Mouse (Mus musculus): ENCODE results near the gene Cd38.
"Not testable (repeated sequence)": the region's sequence is repeated elsewhere in the genome, so short reads cannot be mapped to it uniquely, and the experiment has no call there.

The Cd38 gene

GRCm38 (mm10) chr5:43894113-43894512 is 25.8 kb downstream of the Cd38 start:
- CTCF ChIA-PET = interaction anchor here in 3 of 4 experiments (0.7 to 2.9 kb wide), 16 partner anchors 23 to 1530 kb away, joined by 3 to 18 read pairs (median 3); no protein-coding TSS in a partner anchor
- POLR2A ChIA-PET = interaction anchor here in 1 of 4 experiments (1.2 kb wide), 1 partner anchor 213 kb away, joined by 4 read pairs; no protein-coding TSS in a partner anchor

GRCm38 (mm10) chr5:43895931-43896330 is 27.6 kb downstream of the Cd38 start:
- CTCF ChIA-PET = no interaction called here
- POLR2A ChIA-PET = interaction anchor here in 1 of 4 experiments (0.6 kb wide), 1 partner anchor 335 kb away, joined by 3 read pairs; no protein-coding TSS in a partner anchor

- ChIA-PET CTCF (interaction anchor here in 1 of 4 experiments (1.6 kb wide), 1 partner anchor 48 kb away, joined by 4 read pairs; no protein-coding TSS in a partner anchor), POLR2A (no interaction called here)
These were observed 36.3 kb downstream of the Cd38 start for GRCm38 (mm10) chr5:43904685-43905084.

- ChIA-PET POLR2A (no interaction called here), CTCF (interaction anchor here in 2 of 4 experiments (0.9 to 1.1 kb wide), 2 partner anchors 15 kb away, joined by 3 to 4 read pairs; no protein-coding TSS in a partner anchor)
These were observed 40.9 kb downstream of the Cd38 start for GRCm38 (mm10) chr5:43909213-43909612.

DNA sequence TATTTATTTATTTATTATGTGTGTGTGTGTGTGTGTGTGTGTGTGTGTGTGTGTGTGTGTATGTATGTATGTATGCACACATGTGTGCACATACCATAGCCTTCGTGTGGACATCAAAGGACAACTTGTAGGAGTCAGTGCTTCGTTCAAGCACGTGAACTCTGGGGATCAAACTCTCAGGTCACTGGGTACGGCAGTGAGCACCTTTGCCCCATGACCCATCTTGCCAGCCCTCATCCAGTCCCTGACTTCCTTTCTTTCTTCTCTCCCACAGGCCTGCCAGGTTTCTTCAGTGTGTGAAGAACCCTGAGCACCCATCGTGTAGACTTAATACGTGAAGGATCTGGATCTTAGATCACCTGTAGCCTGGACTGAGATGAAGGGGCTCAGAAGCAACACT is 41.7 kb downstream of the Cd38 start:
- POLR2A ChIA-PET = no interaction called here
- CTCF ChIA-PET = interaction anchor here in 1 of 4 experiments (0.6 kb wide), 1 partner anchor 32 kb away, joined by 4 read pairs; no protein-coding TSS in a partner anchor

- POLR2A ChIA-PET, CTCF ChIA-PET: not testable (repeated sequence)
These were observed 44.5 kb downstream of the Cd38 start, which contains the start of gene Gm7879 for GRCm38 (mm10) chr5:43912844-43913243. Gene Gm7879, plus strand, starts transcription at chr5:43913144.

DNA sequence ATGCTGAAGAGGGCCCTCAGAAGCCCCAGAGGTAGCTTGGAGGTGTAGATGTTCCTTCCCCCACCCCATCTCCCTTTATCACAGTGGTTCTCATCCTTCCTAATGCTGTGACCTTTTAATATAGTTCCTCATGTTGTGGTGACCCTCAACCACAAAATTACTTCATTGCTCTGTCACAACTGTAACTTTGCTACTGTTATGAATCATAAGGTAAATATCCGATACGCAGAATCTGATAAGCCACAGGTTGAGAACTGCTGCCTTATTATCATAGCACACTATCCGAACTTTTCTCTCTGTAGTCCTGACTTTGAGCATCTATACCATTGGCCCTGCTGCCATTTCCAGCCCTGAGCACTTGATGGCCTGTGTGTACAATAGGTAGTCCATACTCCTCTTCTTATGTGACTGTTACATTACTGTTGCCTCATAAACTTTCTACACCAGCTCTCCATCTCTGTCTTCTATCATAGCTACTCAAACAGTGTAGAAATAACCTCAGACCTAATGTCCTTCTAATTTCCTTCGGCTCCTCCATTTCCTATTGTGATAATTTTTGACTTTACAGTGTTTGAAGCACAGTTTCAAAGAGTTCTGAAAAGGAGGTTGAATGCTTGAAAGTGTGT is 47.0 kb downstream of the Cd38 start:
- POLR2A ChIA-PET = no interaction called here
- CTCF ChIA-PET = no interaction called here

DNA sequence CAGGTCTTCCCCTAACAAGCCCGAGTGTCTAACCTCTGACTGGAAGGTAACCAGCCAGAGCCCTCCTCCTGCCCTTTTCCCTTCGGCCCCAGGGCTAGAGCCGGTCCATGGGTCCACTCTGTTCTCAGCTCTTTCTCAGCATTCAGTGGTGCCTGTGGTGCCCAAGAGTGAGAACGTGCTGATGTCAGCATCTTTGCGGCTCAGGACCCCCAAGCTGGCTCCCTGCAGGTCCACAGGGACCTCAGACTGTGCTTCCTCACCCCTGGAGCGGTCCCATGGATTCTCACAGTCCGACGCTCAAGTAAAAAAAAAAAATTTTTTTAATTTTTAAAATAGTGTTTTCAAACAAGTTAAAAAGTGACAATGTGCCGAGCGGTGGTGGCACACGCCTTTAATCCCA is 53.5 kb downstream of the Cd38 start:
- ChIA-PET POLR2A (interaction anchor here in 2 of 4 experiments (0.5 to 0.7 kb wide), 2 partner anchors 76 to 239 kb away, joined by 3 read pairs; no protein-coding TSS in a partner anchor), CTCF (interaction anchor here in 2 of 4 experiments (1.1 to 1.2 kb wide), 2 partner anchors 27 to 69 kb away, joined by 3 to 5 read pairs; no protein-coding TSS in a partner anchor)

DNA sequence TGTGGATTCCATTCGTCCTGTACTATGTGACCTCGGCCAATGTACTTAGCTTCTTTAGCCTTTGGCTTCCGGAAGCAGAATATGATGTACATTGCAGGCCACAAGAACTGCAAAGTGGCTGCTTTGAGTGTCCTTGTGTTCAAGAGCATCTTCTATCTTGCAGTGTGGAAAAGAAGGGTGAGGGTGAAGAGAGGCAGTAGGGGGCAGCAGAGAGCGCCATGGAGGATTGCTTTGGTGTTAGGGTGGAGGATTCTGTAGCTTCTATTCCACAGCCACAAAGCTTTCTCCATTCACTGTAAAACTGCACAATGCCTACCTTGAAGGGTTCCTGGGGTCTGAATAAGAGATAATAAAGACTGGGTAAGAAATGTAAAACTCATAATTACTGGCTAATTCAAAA is 55.6 kb downstream of the Cd38 start:
- ChIA-PET CTCF (interaction anchor here (0.6 to 2.2 kb wide), 25 partner anchors 9 to 694 kb away, joined by 3 to 13 read pairs (median 3); partner anchors contain the start of gene Prom1 (in 1 of the 4)), POLR2A (interaction anchor here in 3 of 4 experiments (0.7 to 1.0 kb wide), 3 partner anchors 24 to 66 kb away, joined by 3 to 8 read pairs (median 6); no protein-coding TSS in a partner anchor)

DNA sequence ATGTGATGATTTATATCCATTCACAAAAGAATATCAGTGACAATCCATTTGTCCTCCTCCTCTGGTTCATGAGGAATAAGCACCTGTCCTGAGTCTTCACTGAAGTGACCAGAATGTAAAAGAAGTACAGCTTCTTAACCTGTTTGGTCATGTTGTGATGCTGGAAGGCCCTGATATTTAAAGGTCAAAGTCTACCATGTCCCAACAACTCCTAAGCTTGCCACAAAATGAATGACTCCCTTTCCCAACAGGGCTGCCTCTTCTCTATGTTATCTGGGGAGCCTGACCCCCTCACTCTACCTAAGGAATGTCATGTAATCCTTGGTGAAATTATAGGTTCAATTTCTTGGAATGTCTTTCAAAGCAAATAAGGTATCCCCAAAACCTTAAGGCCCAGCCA is 59.4 kb downstream of the Cd38 start:
- ChIA-PET CTCF (interaction anchor here in 1 of 4 experiments (0.5 kb wide), 1 partner anchor 106 kb away, joined by 4 read pairs; no protein-coding TSS in a partner anchor), POLR2A (no interaction called here)

GRCm38 (mm10) chr5:43933269-43933668 is 64.9 kb downstream of the Cd38 start:
- POLR2A ChIA-PET = no interaction called here
- CTCF ChIA-PET = no interaction called here

GRCm38 (mm10) chr5:43947330-43947977 is 79.1 kb downstream of the Cd38 start:
- ChIA-PET CTCF (interaction anchor here in 2 of 4 experiments (0.6 to 0.7 kb wide), 3 partner anchors 32 to 228 kb away, joined by 3 read pairs; no protein-coding TSS in a partner anchor), POLR2A (interaction anchor here in 3 of 4 experiments (0.6 to 1.9 kb wide), 9 partner anchors 10 to 477 kb away, joined by 3 to 8 read pairs (median 4); no protein-coding TSS in a partner anchor)

DNA sequence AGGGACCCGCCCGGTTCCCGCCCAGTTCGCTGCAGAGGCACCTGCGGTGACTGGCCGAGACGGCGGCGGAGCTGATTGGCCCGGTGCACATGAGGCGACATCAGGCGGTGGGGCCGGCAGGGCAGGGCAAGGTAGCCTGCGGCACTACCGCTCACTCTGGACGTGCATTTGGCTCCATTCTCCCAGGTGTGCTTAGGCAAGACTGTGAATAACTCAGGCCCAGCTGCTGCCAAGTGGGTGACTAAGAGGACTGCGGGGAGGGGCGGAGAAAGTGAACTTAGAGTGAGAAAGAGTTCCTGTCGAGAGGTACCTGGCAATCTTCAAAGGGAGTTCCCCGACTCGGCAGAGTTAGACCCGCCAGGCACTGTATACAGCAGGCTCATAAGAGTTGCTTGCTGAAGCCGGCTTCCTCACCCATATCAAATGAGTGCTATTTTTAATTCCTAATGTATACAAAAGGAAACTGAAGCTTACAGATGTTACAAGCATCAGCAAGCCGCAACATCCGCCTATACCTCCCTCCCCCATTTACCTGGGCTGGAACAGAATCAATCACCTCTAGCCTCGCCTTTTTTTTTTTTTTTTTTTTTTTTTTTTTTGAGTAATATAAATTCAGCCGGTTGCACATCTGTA is 79.9 kb downstream of the Cd38 start:
- POLR2A ChIA-PET = interaction anchor here (0.6 to 2.1 kb wide), 22 partner anchors 10 to 740 kb away, joined by 3 to 9 read pairs (median 3); partner anchors contain the start of gene Fgfbp1 (in 1 of the 4)
- CTCF ChIA-PET = interaction anchor here in 3 of 4 experiments (0.6 to 1.0 kb wide), 5 partner anchors 10 to 128 kb away, joined by 3 to 16 read pairs (median 3); no protein-coding TSS in a partner anchor

DNA sequence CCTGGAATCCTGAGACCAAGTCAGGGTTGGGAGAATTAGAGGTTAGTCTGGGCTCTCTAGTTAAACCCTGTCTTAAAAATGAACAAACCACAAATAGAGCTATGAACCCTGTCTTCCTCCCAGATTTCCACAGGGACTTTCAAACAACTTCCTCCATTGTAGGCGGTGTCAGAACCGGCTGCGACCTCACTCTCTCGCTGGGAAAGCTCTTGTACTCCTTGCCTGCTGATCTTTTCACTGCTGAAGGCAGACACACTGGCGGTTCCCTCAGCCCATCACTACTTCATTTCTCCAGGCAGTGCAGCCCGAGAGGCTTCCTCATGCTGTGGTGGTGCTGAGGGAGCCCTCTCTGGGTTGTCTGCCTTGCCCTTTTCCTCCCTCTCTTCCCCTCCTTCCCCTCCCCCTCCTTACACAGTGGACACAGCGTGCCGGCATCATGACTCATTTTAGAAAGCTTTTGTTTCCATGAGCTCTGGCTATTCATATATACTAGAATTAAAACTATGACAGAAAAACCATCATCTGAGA is 80.5 kb downstream of the Cd38 start:
- ChIA-PET POLR2A (interaction anchor here (0.6 to 2.1 kb wide), 17 partner anchors 9 to 740 kb away, joined by 3 to 9 read pairs (median 3); partner anchors contain the start of gene Fgfbp1 (in 1 of the 4)), CTCF (interaction anchor here in 3 of 4 experiments (0.7 to 1.0 kb wide), 3 partner anchors 25 to 129 kb away, joined by 3 read pairs; no protein-coding TSS in a partner anchor)

GRCm38 (mm10) chr5:43953241-43953640 is 84.9 kb downstream of the Cd38 start:
- ChIA-PET CTCF (interaction anchor here in 2 of 4 experiments (0.6 to 1.5 kb wide), 2 partner anchors 37 to 48 kb away, joined by 3 to 4 read pairs; no protein-coding TSS in a partner anchor), POLR2A (no interaction called here)

GRCm38 (mm10) chr5:43959884-43960440 is 91.6 kb downstream of the Cd38 start:
- ChIA-PET POLR2A (no interaction called here), CTCF (no interaction called here)

GRCm38 (mm10) chr5:43961056-43961455 is 92.7 kb downstream of the Cd38 start:
- ChIA-PET CTCF (no interaction called here), POLR2A (no interaction called here)
